Mouse (Mus musculus) thymus, postnatal 0 days (tissue): ENCODE data around the gene Tnfrsf4. TPM values are rescaled to one million over a fixed set of nuclear protein-coding genes. Genes with fewer than 3 reads are reported as not detected.

Experiments
- DNase-seq: peaks from one replicate; pipeline ENCODE4 v3.0.0-alpha.2; 2015; ENCODE audit warnings: low spot score
- polyA plus RNA-seq: library from polyadenylated mRNA; unstranded; fragments of >200 nt; fragmentation: Nextera tagmentation; extraction: Ambion mirVana; gene quantifications from 2 replicates; pipeline ENCODE4 v1.2.1, GENCODE M21; 2015

Tnfrsf4 gene
- polyA plus RNA-seq: 7.9 and 9.5 TPM in 2 replicates

- DNase-seq: no peak
Observed at GRCm38 (mm10) chr4:156013637-156014036, at the start of gene Tnfrsf4. TSS of gene Tnfrsf4 (plus strand) at chr4:156013843.

- no peak for DNase-seq
Observed at GRCm38 (mm10) chr4:155964396-155964795, 49.2 kb upstream of the Tnfrsf4 start.

GRCm38 (mm10) chr4:155969043-155969653, 44.5 kb upstream of the Tnfrsf4 start:
- no peak for DNase-seq

GRCm38 (mm10) chr4:155970286-155970685, 43.4 kb upstream of the Tnfrsf4 start:
- DNase-seq: no peak

- no peak for DNase-seq
Observed at GRCm38 (mm10) chr4:155972651-155973050, 41.0 kb upstream of the Tnfrsf4 start.

- no peak for DNase-seq
Observed at GRCm38 (mm10) chr4:155973239-155973638, 40.4 kb upstream of the Tnfrsf4 start.

GRCm38 (mm10) chr4:155981436-155982082, 32.1 kb upstream of the Tnfrsf4 start:
- no peak for DNase-seq

GRCm38 (mm10) chr4:155983788-155984187, 29.9 kb upstream of the Tnfrsf4 start:
- no peak for DNase-seq

GRCm38 (mm10) chr4:155991211-155991907, 22.3 kb upstream of the Tnfrsf4 start:
- no peak for DNase-seq

GRCm38 (mm10) chr4:155991908-155992230, 21.8 kb upstream of the Tnfrsf4 start:
- DNase-seq: no peak

- DNase-seq: peak; percentile 88
Observed at GRCm38 (mm10) chr4:155992241-155992905, 21.3 kb upstream of the Tnfrsf4 start, which contains the start of the genes B3galt6 and Sdf4. TSS of gene B3galt6 (minus strand) at chr4:155992649. TSS of gene Sdf4 (plus strand) at chr4:155992872.

- DNase-seq: peak; percentile 98
Observed at GRCm38 (mm10) chr4:155992906-155993547, 20.6 kb upstream of the Tnfrsf4 start.

- DNase-seq: no peak
Observed at GRCm38 (mm10) chr4:155993606-155994005, 20.0 kb upstream of the Tnfrsf4 start.

GRCm38 (mm10) chr4:156004109-156004508, 9.5 kb upstream of the Tnfrsf4 start:
- DNase-seq: peak; percentile 21

GRCm38 (mm10) chr4:156008369-156008768, 5.3 kb upstream of the Tnfrsf4 start:
- DNase-seq: no peak

- no peak for DNase-seq
Observed at GRCm38 (mm10) chr4:156014436-156014835, 793 bp downstream of the Tnfrsf4 start.

GRCm38 (mm10) chr4:156019771-156020170, 6.1 kb downstream of the Tnfrsf4 start:
- DNase-seq: no peak

GRCm38 (mm10) chr4:156021381-156021780, 7.7 kb downstream of the Tnfrsf4 start:
- DNase-seq: peak; percentile 50

- peak; percentile 66 for DNase-seq
Observed at GRCm38 (mm10) chr4:156021942-156022419, 8.3 kb downstream of the Tnfrsf4 start.

GRCm38 (mm10) chr4:156023520-156023919, 9.9 kb downstream of the Tnfrsf4 start:
- DNase-seq: peak; percentile 31

- DNase-seq: no peak
Observed at GRCm38 (mm10) chr4:156024184-156024583, 10.5 kb downstream of the Tnfrsf4 start.
